ENCODE assay signal across 23 mouse cellular contexts in genomic region chr11:120319310-120319709, GRCm38 (mm10). TPM values are rescaled to one million over a fixed set of nuclear protein-coding genes. Genes with fewer than 3 reads are reported as not detected.
DNase-seq lines count a peak whose midpoint lies in the region; ATAC-seq and TF ChIP-seq lines count a peak whose summit lies in the region.
"Had no signal": no experiment of that assay in that cellular context is flagged by ENCODE, and none has a peak within 500 bp of the region (broad histone marks: within the 10 kb centered on the region; RNA-seq: fewer than 3 reads in every experiment).

No protein-coding gene starts in this region.

- H3K36me3 ChIP-seq in intestine, embryonic 14.5 days (ENCODE audit: control insufficient read depth, insufficient read depth, low read length) = no peaks in the 10 kb centered on the region
- no peaks in the 10 kb centered on the region for H3K36me3 ChIP-seq in intestine, embryonic 15.5 days
- H3K36me3 ChIP-seq in midbrain, embryonic 10.5 days = no peaks in the 10 kb centered on the region
- no peaks in the 10 kb centered on the region for H3K36me3 ChIP-seq in midbrain, embryonic 15.5 days (replicated peaks)
- H3K36me3 ChIP-seq in stomach, postnatal 0 days (ENCODE audit: control insufficient read depth, insufficient read depth, low read length) = no peaks in the 10 kb centered on the region
- H3K36me3 ChIP-seq: embryonic facial prominence, embryonic 12.5 days; G1E; hindbrain, embryonic 13.5 days; limb, embryonic 13.5 days; lung, embryonic 15.5 days; midbrain, embryonic 13.5 days had no signal

- H3K9ac ChIP-seq in intestine, embryonic 14.5 days (ENCODE audit: low read length) = no peak overlapping the region
- H3K9ac ChIP-seq in intestine, embryonic 15.5 days = no peak overlapping the region
- H3K9ac ChIP-seq in midbrain, embryonic 15.5 days = no peak overlapping the region
- H3K9ac ChIP-seq in stomach, postnatal 0 days (ENCODE audit: low read length) = no peak overlapping the region
- H3K9ac ChIP-seq: embryonic facial prominence, embryonic 12.5 days; hindbrain, embryonic 13.5 days; limb, embryonic 13.5 days; liver, embryonic 14.5 days; lung, embryonic 15.5 days; midbrain, embryonic 13.5 days had no signal

- TF ChIP-seq CTCF in stomach, postnatal 0 days (IDR thresholded peaks at IDR 0.05; ENCODE audit: low read depth) = no peak

- DNase-seq in cerebellum, adult 9-11 months = peak; percentile 18
- DNase-seq in cerebellum, adult 8-10 months = no peak
- DNase-seq in intestine, embryonic 14.5 days (ENCODE audit: low spot score) = peak; percentile 38
- DNase-seq in midbrain, embryonic 10.5 days (ENCODE audit: low spot score) = peak; percentile 11
- DNase-seq in stomach, postnatal 0 days (ENCODE audit: low spot score) = peak; percentile 11
- DNase-seq: adrenal gland, adult 8-10 months; cerebellum, adult 2 months; cerebellum, postnatal 36 days; heart, postnatal 4 days; lung, postnatal 36 days; right cerebral cortex, adult 18-20 months had no signal

- no peak for ATAC-seq in intestine, embryonic 14.5 days (replicated peaks; ENCODE audit: low FRiP score, low TSS enrichment, low read depth)
- ATAC-seq in intestine, embryonic 15.5 days = no peak
- no peak for ATAC-seq in midbrain, embryonic 15.5 days (replicated peaks)
- ATAC-seq in stomach, postnatal 0 days (ENCODE audit: low FRiP score, low TSS enrichment) = no peak
- ATAC-seq: forebrain, embryonic 16.5 days; midbrain, embryonic 13.5 days had no signal

- H3K27ac ChIP-seq in intestine, embryonic 14.5 days (ENCODE audit: low read depth) = no peak overlapping the region
- no peak overlapping the region for H3K27ac ChIP-seq in intestine, embryonic 15.5 days
- H3K27ac ChIP-seq in midbrain, embryonic 10.5 days (replicated peaks) = no peak overlapping the region
- H3K27ac ChIP-seq in midbrain, embryonic 15.5 days = no peak overlapping the region
- H3K27ac ChIP-seq in stomach, postnatal 0 days (replicated peaks) = no peak overlapping the region
- H3K27ac ChIP-seq: embryonic facial prominence, embryonic 12.5 days; hindbrain, embryonic 13.5 days; layer of hippocampus, adult 2 months; limb, embryonic 13.5 days; liver, embryonic 14.5 days; lung, embryonic 15.5 days; midbrain, embryonic 13.5 days had no signal

- H3K4me2 ChIP-seq in intestine, embryonic 14.5 days (ENCODE audit: low read length) = no peak overlapping the region
- H3K4me2 ChIP-seq in intestine, embryonic 15.5 days (replicated peaks) = no peak overlapping the region
- no peak overlapping the region for H3K4me2 ChIP-seq in midbrain, embryonic 15.5 days
- H3K4me2 ChIP-seq in stomach, postnatal 0 days (replicated peaks; ENCODE audit: low read depth) = no peak overlapping the region
- H3K4me2 ChIP-seq: embryonic facial prominence, embryonic 12.5 days; heart, embryonic 11.5 days; hindbrain, embryonic 13.5 days; limb, embryonic 13.5 days; lung, embryonic 15.5 days; midbrain, embryonic 13.5 days had no signal

- TF ChIP-seq EP300 in stomach, postnatal 0 days (optimal IDR thresholded peaks at IDR 0.05) = no peak

- no peaks in the 10 kb centered on the region for H3K9me3 ChIP-seq in intestine, embryonic 14.5 days (ENCODE audit: control insufficient read depth, low read length)
- no peaks in the 10 kb centered on the region for H3K9me3 ChIP-seq in intestine, embryonic 15.5 days
- 0 out of 2 replicates have a peak, but pooled peaks cover 4% of the 10 kb centered on the region for H3K9me3 ChIP-seq in midbrain, embryonic 10.5 days (replicated peaks)
- H3K9me3 ChIP-seq in midbrain, embryonic 15.5 days = no peaks in the 10 kb centered on the region
- H3K9me3 ChIP-seq in stomach, postnatal 0 days (ENCODE audit: control insufficient read depth, low read length) = no peaks in the 10 kb centered on the region
- H3K9me3 ChIP-seq: embryonic facial prominence, embryonic 12.5 days; hindbrain, embryonic 13.5 days; limb, embryonic 13.5 days; lung, embryonic 15.5 days; midbrain, embryonic 13.5 days had no signal

- H3K27me3 ChIP-seq in intestine, embryonic 14.5 days (replicated peaks; ENCODE audit: control insufficient read depth, insufficient read depth, low read length) = no peaks in the 10 kb centered on the region
- H3K27me3 ChIP-seq in intestine, embryonic 15.5 days (replicated peaks) = no peaks in the 10 kb centered on the region
- H3K27me3 ChIP-seq in midbrain, embryonic 10.5 days (ENCODE audit: low read depth, poor library complexity, severe bottlenecking) = no peaks in the 10 kb centered on the region
- no peaks in the 10 kb centered on the region for H3K27me3 ChIP-seq in midbrain, embryonic 15.5 days (replicated peaks)
- no peaks in the 10 kb centered on the region for H3K27me3 ChIP-seq in stomach, postnatal 0 days (ENCODE audit: control insufficient read depth, insufficient read depth, low read length)
- H3K27me3 ChIP-seq: embryonic facial prominence, embryonic 12.5 days; hindbrain, embryonic 13.5 days; limb, embryonic 13.5 days; lung, embryonic 15.5 days; midbrain, embryonic 13.5 days had no signal

- peaks cover 17% of the 10 kb centered on the region for H3K4me1 ChIP-seq in intestine, embryonic 14.5 days (replicated peaks; ENCODE audit: control insufficient read depth, insufficient read depth, low read length)
- peaks cover 11% of the 10 kb centered on the region for H3K4me1 ChIP-seq in intestine, embryonic 15.5 days (replicated peaks)
- H3K4me1 ChIP-seq in midbrain, embryonic 10.5 days = peaks cover 34% of the 10 kb centered on the region
- H3K4me1 ChIP-seq in midbrain, embryonic 15.5 days = peaks cover 27% of the 10 kb centered on the region
- no peaks in the 10 kb centered on the region; the same call in none of the 2 replicates for H3K4me1 ChIP-seq in stomach, postnatal 0 days (replicated peaks; ENCODE audit: control insufficient read depth, insufficient read depth)

- WGBS in intestine, embryonic 14.5 days = 87% methylated on average over 5 of the region's 5 CpGs
- WGBS in intestine, embryonic 15.5 days = 89% methylated on average over 5 of the region's 5 CpGs
- 91% methylated on average over 5 of the region's 5 CpGs for WGBS in midbrain, embryonic 10.5 days
- WGBS in midbrain, embryonic 15.5 days = 89% methylated on average over 5 of the region's 5 CpGs
- WGBS in stomach, postnatal 0 days = 77% methylated on average over 5 of the region's 5 CpGs

- no peak overlapping the region for H3K4me3 ChIP-seq in intestine, embryonic 14.5 days (ENCODE audit: low read depth, low read length)
- no peak overlapping the region for H3K4me3 ChIP-seq in intestine, embryonic 15.5 days (replicated peaks)
- no peak overlapping the region for H3K4me3 ChIP-seq in midbrain, embryonic 10.5 days
- H3K4me3 ChIP-seq in midbrain, embryonic 15.5 days = no peak overlapping the region
- H3K4me3 ChIP-seq in stomach, postnatal 0 days (ENCODE audit: low read depth, low read length) = no peak overlapping the region
- H3K4me3 ChIP-seq: embryonic facial prominence, embryonic 12.5 days; hindbrain, embryonic 13.5 days; layer of hippocampus, adult 2 months; limb, embryonic 13.5 days; lung, embryonic 15.5 days; midbrain, embryonic 13.5 days had no signal

RNA-seq across cellular contexts. Expression of gene Actg1, which starts 29.0 kb away (rescaled TPM):
- polyA plus RNA-seq in intestine, embryonic 14.5 days (2014; fragmentation: Nextera tagmentation; extraction: Ambion mirVana) = 2,797 and 3,021 TPM in 2 replicates
- polyA plus RNA-seq in intestine, embryonic 15.5 days (2015; fragmentation: Nextera tagmentation; extraction: Ambion mirVana) = 2,607 and 2,658 TPM in 2 replicates
- 2,836 and 2,964 TPM in 2 replicates for polyA plus RNA-seq in midbrain, embryonic 10.5 days (2016; fragmentation: Nextera tagmentation; extraction: Ambion mirVana)
- polyA plus RNA-seq in midbrain, embryonic 15.5 days (2015; fragmentation: Nextera tagmentation; extraction: Ambion mirVana) = 4,418 and 4,467 TPM in 2 replicates
- polyA plus RNA-seq in stomach, postnatal 0 days (2015; fragmentation: Nextera tagmentation; extraction: Ambion mirVana) = 2,268 and 2,377 TPM in 2 replicates

RNA-seq across cellular contexts. Expression of gene Fscn2, which starts 42.0 kb away (rescaled TPM):
- polyA plus RNA-seq in intestine, embryonic 14.5 days (2014; fragmentation: Nextera tagmentation; extraction: Ambion mirVana) = 0.12 and 0.65 TPM in 2 replicates
- 0.18 TPM in 1 of 2 replicates, not detected in the other for polyA plus RNA-seq in intestine, embryonic 15.5 days (2015; fragmentation: Nextera tagmentation; extraction: Ambion mirVana)
- 0.61 and 0.62 TPM in 2 replicates for polyA plus RNA-seq in midbrain, embryonic 10.5 days (2016; fragmentation: Nextera tagmentation; extraction: Ambion mirVana)
- 0.84 and 1.4 TPM in 2 replicates for polyA plus RNA-seq in midbrain, embryonic 15.5 days (2015; fragmentation: Nextera tagmentation; extraction: Ambion mirVana)
- 0.41 and 0.47 TPM in 2 replicates for polyA plus RNA-seq in stomach, postnatal 0 days (2015; fragmentation: Nextera tagmentation; extraction: Ambion mirVana)
- polyA plus RNA-seq: cerebellum, adult 2 months; G1E; liver, embryonic 14.5 days had no signal

RNA-seq across cellular contexts. Expression of gene Faap100, which starts 59.3 kb away (rescaled TPM):
- polyA plus RNA-seq in intestine, embryonic 14.5 days (2014; fragmentation: Nextera tagmentation; extraction: Ambion mirVana) = 32.6 and 37.0 TPM in 2 replicates
- 24.2 and 29.4 TPM in 2 replicates for polyA plus RNA-seq in intestine, embryonic 15.5 days (2015; fragmentation: Nextera tagmentation; extraction: Ambion mirVana)
- 34.5 and 41.8 TPM in 2 replicates for polyA plus RNA-seq in midbrain, embryonic 10.5 days (2016; fragmentation: Nextera tagmentation; extraction: Ambion mirVana)
- 124 TPM in 2 replicates for polyA plus RNA-seq in midbrain, embryonic 15.5 days (2015; fragmentation: Nextera tagmentation; extraction: Ambion mirVana)
- 14.3 and 15.3 TPM in 2 replicates for polyA plus RNA-seq in stomach, postnatal 0 days (2015; fragmentation: Nextera tagmentation; extraction: Ambion mirVana)
